ENCODE assay signal across 8 mouse cellular contexts in genomic region chr11:5421506-5422251, GRCm38 (mm10). TPM values are rescaled to one million over a fixed set of nuclear protein-coding genes. Genes with fewer than 3 reads are reported as not detected.
DNase-seq lines count a peak whose midpoint lies in the region; ATAC-seq lines count a peak whose summit lies in the region.

No protein-coding gene starts in this region.

- H3K4me2 ChIP-seq in hindbrain, embryonic 13.5 days: no peak overlapping the region
- H3K4me2 ChIP-seq in hindbrain, embryonic 11.5 days (replicated peaks; ENCODE audit: low read depth, low read length): no peak overlapping the region
- no peak overlapping the region for H3K4me2 ChIP-seq in embryonic facial prominence, embryonic 14.5 days (ENCODE audit: low read depth, low read length)

- H3K9ac ChIP-seq in hindbrain, embryonic 13.5 days: 0 out of 2 replicates have a peak overlapping the region, but pooled peaks have one; percentile 19
- H3K9ac ChIP-seq in hindbrain, embryonic 11.5 days (ENCODE audit: low read depth, low read length): no peak overlapping the region
- no peak overlapping the region for H3K9ac ChIP-seq in embryonic facial prominence, embryonic 14.5 days (ENCODE audit: low read depth, low read length)

- no peak overlapping the region for H3K27ac ChIP-seq in hindbrain, embryonic 13.5 days
- H3K27ac ChIP-seq in hindbrain, embryonic 11.5 days (ENCODE audit: low read depth, low read length): no peak overlapping the region
- no peak overlapping the region; the same call in 1 of the 2 replicates for H3K27ac ChIP-seq in embryonic facial prominence, embryonic 14.5 days (replicated peaks; ENCODE audit: low read depth, low read length)

- no peak for DNase-seq in hindbrain, embryonic 11.5 days (ENCODE audit: low spot score)
- DNase-seq in ZHBTc4 (ENCODE audit: low read depth, low spot score): peak; percentile 19
- peak; percentile 83 for DNase-seq in embryonic facial prominence, embryonic 14.5 days (ENCODE audit: low spot score)
- DNase-seq in kidney, postnatal 25 days: peak; percentile 72 to 77
- peak; percentile 18 to 61 for DNase-seq in right cerebral cortex, postnatal 36 days (ENCODE audit: low spot score in 2 of 2)
- no peak for DNase-seq in spleen, postnatal 10 days (ENCODE audit: low spot score in 2 of 2)
- DNase-seq in retina, postnatal 1 day: no peak

- H3K9me3 ChIP-seq in hindbrain, embryonic 13.5 days: no peaks in the 10 kb centered on the region
- H3K9me3 ChIP-seq in hindbrain, embryonic 11.5 days (ENCODE audit: control insufficient read depth, low read length): no peaks in the 10 kb centered on the region
- H3K9me3 ChIP-seq in embryonic facial prominence, embryonic 14.5 days (ENCODE audit: control insufficient read depth, low read length): no peaks in the 10 kb centered on the region

- H3K36me3 ChIP-seq in hindbrain, embryonic 13.5 days: no peaks in the 10 kb centered on the region
- H3K36me3 ChIP-seq in hindbrain, embryonic 11.5 days (ENCODE audit: control insufficient read depth, insufficient read depth, low read length): no peaks in the 10 kb centered on the region
- no peaks in the 10 kb centered on the region for H3K36me3 ChIP-seq in embryonic facial prominence, embryonic 14.5 days (ENCODE audit: control insufficient read depth, insufficient read depth, low read length)

- 54% methylated on average over 4 of the region's 4 CpGs for WGBS in hindbrain, embryonic 13.5 days
- WGBS in hindbrain, embryonic 11.5 days: 52% methylated on average over 4 of the region's 4 CpGs
- WGBS in embryonic facial prominence, embryonic 14.5 days: 16% methylated on average over 4 of the region's 4 CpGs

- no peak for ATAC-seq in hindbrain, embryonic 13.5 days (ENCODE audit: low FRiP score)
- ATAC-seq in hindbrain, embryonic 11.5 days (ENCODE audit: low FRiP score): no peak
- ATAC-seq in embryonic facial prominence, embryonic 14.5 days (ENCODE audit: low read depth): peak; percentile 76

- H3K27me3 ChIP-seq in hindbrain, embryonic 13.5 days: no peaks in the 10 kb centered on the region
- no peaks in the 10 kb centered on the region for H3K27me3 ChIP-seq in hindbrain, embryonic 11.5 days (ENCODE audit: control insufficient read depth, insufficient read depth, low read length)
- H3K27me3 ChIP-seq in embryonic facial prominence, embryonic 14.5 days (replicated peaks; ENCODE audit: control insufficient read depth, insufficient read depth, low read length): no peaks in the 10 kb centered on the region

- peaks cover 14% of the 10 kb centered on the region; the same call in 1 of the 2 replicates for H3K4me1 ChIP-seq in hindbrain, embryonic 13.5 days (replicated peaks)
- no peaks in the 10 kb centered on the region for H3K4me1 ChIP-seq in hindbrain, embryonic 11.5 days (replicated peaks; ENCODE audit: control insufficient read depth, insufficient read depth, low read length)
- peaks cover 26% of the 10 kb centered on the region for H3K4me1 ChIP-seq in embryonic facial prominence, embryonic 14.5 days (ENCODE audit: control insufficient read depth, insufficient read depth, low read length)

- H3K4me3 ChIP-seq in hindbrain, embryonic 13.5 days: no peak overlapping the region
- no peak overlapping the region for H3K4me3 ChIP-seq in hindbrain, embryonic 11.5 days (ENCODE audit: low read depth, low read length)
- H3K4me3 ChIP-seq in embryonic facial prominence, embryonic 14.5 days (ENCODE audit: low read depth, low read length): no peak overlapping the region

RNA-seq across cellular contexts. Expression of gene Znrf3, which starts 23.0 kb away (rescaled TPM):
- 6.7 and 7.1 TPM in 2 replicates for polyA plus RNA-seq in hindbrain, embryonic 13.5 days (2015; fragmentation: Nextera tagmentation; extraction: Ambion mirVana)
- polyA plus RNA-seq in hindbrain, embryonic 11.5 days (2014; fragmentation: Nextera tagmentation; extraction: Ambion mirVana): 10.6 and 11.5 TPM in 2 replicates
- polyA plus RNA-seq in embryonic facial prominence, embryonic 14.5 days (2014; fragmentation: Nextera tagmentation; extraction: Ambion mirVana): 9.2 and 10.2 TPM in 2 replicates

Comparison
In these comparisons a context has a peak if more than half of its experiments do, and no peak if none do; other contexts are left out.
1. DNase-seq: peak in ZHBTc4 (single experiment), embryonic facial prominence, embryonic 14.5 days (single experiment), kidney, postnatal 25 days (2 of 2) and right cerebral cortex, postnatal 36 days (2 of 2); none in hindbrain, embryonic 11.5 days (single experiment), spleen, postnatal 10 days (0 of 2) and retina, postnatal 1 day (single experiment).